ENCODE assay signal across 8 mouse cellular contexts in the genomic region with DNA sequence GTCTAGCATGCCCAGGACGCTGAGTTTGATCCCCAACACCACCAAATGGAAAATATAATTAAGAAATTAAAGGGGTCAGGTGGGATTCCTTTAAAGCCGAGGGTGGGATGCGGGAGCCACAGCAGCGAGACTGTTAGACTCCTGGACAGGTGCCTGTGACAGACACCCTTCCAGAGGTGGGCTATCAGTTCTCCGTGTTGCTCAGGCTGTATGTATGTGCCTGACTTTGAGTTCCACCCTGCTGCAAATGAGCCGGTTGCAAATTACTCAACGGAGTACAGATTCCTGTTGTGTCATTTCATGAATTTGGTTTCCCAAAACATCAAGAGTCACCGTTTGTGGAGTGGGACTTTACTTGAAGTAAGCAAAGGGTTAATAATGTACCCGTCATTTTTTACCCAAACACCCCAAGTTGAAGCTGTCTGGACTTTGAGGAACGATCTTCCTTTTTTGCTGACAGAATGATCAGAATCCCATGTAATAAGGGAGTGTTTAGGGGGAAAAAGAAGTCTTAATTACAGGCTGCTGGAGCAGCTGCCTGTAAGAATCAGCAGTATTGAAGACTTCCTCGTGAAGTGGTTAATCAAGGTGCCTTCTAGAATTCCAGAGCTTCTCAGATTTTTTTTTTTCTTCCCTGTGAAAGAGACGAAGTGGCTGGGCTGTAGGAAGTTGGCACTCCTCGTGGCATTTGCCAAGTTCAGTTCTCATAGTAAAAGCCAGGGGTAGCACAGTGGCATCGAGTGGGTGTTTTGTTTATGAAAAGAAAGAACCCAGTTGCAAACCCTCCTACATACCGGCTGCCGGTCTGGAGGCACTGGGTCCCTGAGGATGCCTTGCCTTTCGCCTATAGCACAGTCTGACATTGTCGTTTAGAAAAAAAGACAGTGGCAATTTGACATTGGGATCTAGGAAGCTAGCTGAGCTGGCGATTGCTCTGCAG. TPM values are rescaled to one million over a fixed set of nuclear protein-coding genes. Genes with fewer than 3 reads are reported as not detected.
DNase-seq lines count a peak whose midpoint lies in the region; ATAC-seq lines count a peak whose summit lies in the region.

No protein-coding gene starts in this region.

- H3K9ac ChIP-seq in intestine, embryonic 15.5 days: peak overlapping the region; percentile 90; the same call in 1 of the 2 replicates
- peak overlapping the region; percentile 77; the same call in 1 of the 2 replicates for H3K9ac ChIP-seq in midbrain, embryonic 14.5 days (replicated peaks; ENCODE audit: low read length)

- ATAC-seq in CD4-positive, CD25-positive, alpha-beta regulatory T cell, adult 4 months: no peak
- ATAC-seq in megakaryocyte, adult 5-6 weeks (ENCODE audit: poor library complexity, severe bottlenecking): no peak
- no peak for ATAC-seq in intestine, embryonic 15.5 days
- no peak for ATAC-seq in midbrain, embryonic 14.5 days (ENCODE audit: low FRiP score, low TSS enrichment)

- no peak overlapping the region for H3K27ac ChIP-seq in intestine, embryonic 15.5 days
- no peak overlapping the region for H3K27ac ChIP-seq in midbrain, embryonic 14.5 days (replicated peaks; ENCODE audit: low read depth, low read length)

- DNase-seq in CD4-positive, CD25-positive, alpha-beta regulatory T cell, adult 2 months (ENCODE audit: low read depth, low spot score): peak; percentile 41
- DNase-seq in midbrain, embryonic 14.5 days: no peak
- DNase-seq in adrenal gland, postnatal 14 days: no peak
- no peak for DNase-seq in spleen, postnatal 14 days (ENCODE audit: low spot score in 2 of 2)

- H3K4me2 ChIP-seq in intestine, embryonic 15.5 days (replicated peaks): peak overlapping the region; percentile 86
- H3K4me2 ChIP-seq in midbrain, embryonic 14.5 days (ENCODE audit: low read length): peak overlapping the region; percentile 83

- WGBS in intestine, embryonic 15.5 days: 40% methylated on average over 19 of the region's 19 CpGs
- WGBS in midbrain, embryonic 14.5 days: 61% methylated on average over 19 of the region's 19 CpGs

- H3K4me1 ChIP-seq in megakaryocyte, embryonic 14.5 days: peaks cover 50% of the 10 kb centered on the region
- peaks cover 33% of the 10 kb centered on the region for H3K4me1 ChIP-seq in intestine, embryonic 15.5 days (replicated peaks)
- peaks cover 33% of the 10 kb centered on the region; the same call in 1 of the 2 replicates for H3K4me1 ChIP-seq in midbrain, embryonic 14.5 days (ENCODE audit: control insufficient read depth, insufficient read depth, low read length)

- H3K4me3 ChIP-seq in megakaryocyte, embryonic 14.5 days (replicated peaks): peak overlapping the region; percentile 97
- H3K4me3 ChIP-seq in intestine, embryonic 15.5 days (replicated peaks): peak overlapping the region; percentile 95
- peak overlapping the region; percentile 76 for H3K4me3 ChIP-seq in midbrain, embryonic 14.5 days (replicated peaks; ENCODE audit: low read depth, low read length)

- H3K27me3 ChIP-seq in megakaryocyte, embryonic 14.5 days (replicated peaks): peaks cover 2% of the 10 kb centered on the region
- no peaks in the 10 kb centered on the region for H3K27me3 ChIP-seq in intestine, embryonic 15.5 days (replicated peaks)
- no peaks in the 10 kb centered on the region for H3K27me3 ChIP-seq in midbrain, embryonic 14.5 days (ENCODE audit: control insufficient read depth, insufficient read depth, low read length)

- no peaks in the 10 kb centered on the region for H3K9me3 ChIP-seq in megakaryocyte, embryonic 14.5 days
- no peaks in the 10 kb centered on the region for H3K9me3 ChIP-seq in intestine, embryonic 15.5 days
- H3K9me3 ChIP-seq in midbrain, embryonic 14.5 days (ENCODE audit: control insufficient read depth, low read length): no peaks in the 10 kb centered on the region

- H3K36me3 ChIP-seq in megakaryocyte, embryonic 14.5 days (replicated peaks; ENCODE audit: low read length): peaks cover 2% of the 10 kb centered on the region
- no peaks in the 10 kb centered on the region for H3K36me3 ChIP-seq in intestine, embryonic 15.5 days
- H3K36me3 ChIP-seq in midbrain, embryonic 14.5 days (ENCODE audit: control insufficient read depth, insufficient read depth, low read length): no peaks in the 10 kb centered on the region

RNA-seq across cellular contexts. Expression of gene Cyth3, which starts 1.4 kb away (rescaled TPM):
- polyA plus RNA-seq in CD4-positive, CD25-positive, alpha-beta regulatory T cell, adult 4 months (2017; shearing (Covaris generic)): 10 to 100 TPM; 40.6 to 59.7 TPM
- 4.7 and 5.8 TPM in 2 replicates for polyA plus RNA-seq in megakaryocyte, embryonic 14.5 days (2012; ENCODE audit: insufficient read depth, low replicate concordance)
- total RNA-seq in megakaryocyte, adult 5-6 weeks (2015): 5.4 and 6.5 TPM in 2 replicates
- 7.5 and 8.9 TPM in 2 replicates for total RNA-seq in megakaryocyte, adult 5-6 weeks (2017)
- 43.7 and 44.3 TPM in 2 replicates for polyA plus RNA-seq in intestine, embryonic 15.5 days (2015; fragmentation: Nextera tagmentation; extraction: Ambion mirVana)
- polyA plus RNA-seq in midbrain, embryonic 14.5 days (2014; fragmentation: Nextera tagmentation; extraction: Ambion mirVana): 34.5 and 38.0 TPM in 2 replicates
- 139 and 144 TPM in 2 replicates for total RNA-seq in adrenal gland, postnatal 14 days (2021)
